Mouse (Mus musculus): ENCODE results near the gene Aacs. TPM values are rescaled to one million over a fixed set of nuclear protein-coding genes. Genes with fewer than 3 reads are reported as not detected.
A peak's percentile ranks its signal among the peaks of the same experiment; 100 is the strongest.

Gene Aacs
- polyA plus RNA-seq, 1 experiment from 2014 or later = 63.6 TPM

GRCm38 (mm10) chr5:125531634-125532033 lies 56.0 kb downstream of the Aacs start, which contains the start of gene Tmem132b:
TSS of gene Tmem132b (plus strand) at chr5:125531774.
- peak within 1 kb of the TSS; percentile 91 for H3K4me2 ChIP-seq (ENCODE audit: low read length)

DNA sequence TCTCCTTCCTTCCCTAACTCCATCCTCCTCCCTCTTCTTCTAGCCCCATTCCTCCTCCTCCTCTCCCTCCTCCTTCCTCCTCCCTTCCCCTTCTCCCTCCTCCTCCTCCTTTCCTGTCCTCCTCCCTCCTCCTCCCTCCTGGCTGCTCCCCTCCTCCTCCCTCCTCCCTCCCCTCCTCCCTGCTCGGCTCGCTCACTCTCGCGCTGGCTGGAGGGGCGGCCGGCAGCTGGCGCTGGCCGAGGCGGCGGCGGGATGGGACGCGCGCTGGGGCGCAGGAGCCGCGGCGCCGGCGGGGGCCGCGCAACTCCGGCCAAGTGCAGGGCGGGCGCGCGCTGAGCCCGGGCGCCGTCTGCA lies 56.6 kb downstream of the Aacs start:
- Histone ChIP-seq H3K4me1 (ENCODE audit: control insufficient read depth, insufficient read depth, low read length) (peaks cover 31% of the 10 kb centered on the region), H3K4me3 (replicated peaks; ENCODE audit: low read depth, low read length) (peak overlapping the region; percentile 57), H3K36me3 (ENCODE audit: control insufficient read depth, insufficient read depth, low read length) (no peaks in the 10 kb centered on the region), H3K9me3 (ENCODE audit: control insufficient read depth, low read length) (no peaks in the 10 kb centered on the region), H3K4me2 (ENCODE audit: low read length) (peak overlapping the region; percentile 91), H3K27ac (replicated peaks; ENCODE audit: low read depth, low read length) (peak overlapping the region; percentile 67), H3K9ac (replicated peaks; ENCODE audit: low read length) (peak overlapping the region; percentile 59), H3K27me3 (ENCODE audit: control insufficient read depth, insufficient read depth, low read length) (peaks cover 38% of the 10 kb centered on the region)
- 0% methylated on average over 26 of the region's 30 CpGs for WGBS
- DNase-seq (peak; percentile 84), ATAC-seq (ENCODE audit: low FRiP score, low TSS enrichment) (peak; percentile 65)

More at GRCm38 (mm10) chr5:125531634-125532033, 56.0 kb downstream of the Aacs start, which contains the start of gene Tmem132b:
- ATAC-seq (ENCODE audit: low FRiP score, low TSS enrichment) (peak; percentile 32; the same call in 1 of the 2 replicates), DNase-seq (peak; percentile 71)
- H3K27ac ChIP-seq (replicated peaks; ENCODE audit: low read depth, low read length) = peak within 1 kb of the TSS; percentile 67
- no peaks in the 10 kb centered on the region for H3K9me3 ChIP-seq (ENCODE audit: control insufficient read depth, low read length)
- peaks cover 38% of the 10 kb centered on the region for H3K27me3 ChIP-seq (ENCODE audit: control insufficient read depth, insufficient read depth, low read length)
- H3K36me3 ChIP-seq (ENCODE audit: control insufficient read depth, insufficient read depth, low read length) = no peaks in the 10 kb centered on the region
- 3% methylated on average over 25 of the region's 25 CpGs for WGBS
- peaks cover 31% of the 10 kb centered on the region for H3K4me1 ChIP-seq (ENCODE audit: control insufficient read depth, insufficient read depth, low read length)
- peak within 1 kb of the TSS; percentile 57 for H3K4me3 ChIP-seq (replicated peaks; ENCODE audit: low read depth, low read length)
- H3K9ac ChIP-seq (replicated peaks; ENCODE audit: low read length) = peak within 1 kb of the TSS; percentile 59

- Histone ChIP-seq H3K9me3 (ENCODE audit: control insufficient read depth, low read length) (no peaks in the 10 kb centered on the region), H3K4me1 (ENCODE audit: control insufficient read depth, insufficient read depth, low read length) (peaks cover 31% of the 10 kb centered on the region), H3K36me3 (ENCODE audit: control insufficient read depth, insufficient read depth, low read length) (no peaks in the 10 kb centered on the region), H3K4me3 (replicated peaks; ENCODE audit: low read depth, low read length) (peak overlapping the region; percentile 57), H3K4me2 (ENCODE audit: low read length) (peak overlapping the region; percentile 91), H3K27ac (replicated peaks; ENCODE audit: low read depth, low read length) (peak overlapping the region; percentile 67), H3K9ac (replicated peaks; ENCODE audit: low read length) (peak overlapping the region; percentile 59), H3K27me3 (ENCODE audit: control insufficient read depth, insufficient read depth, low read length) (peaks cover 38% of the 10 kb centered on the region)
- ATAC-seq (ENCODE audit: low FRiP score, low TSS enrichment) (no peak), DNase-seq (no peak)
- under 1% methylated on average over 58 of the region's 64 CpGs for WGBS
Observed at GRCm38 (mm10) chr5:125532545-125533224, 57.1 kb downstream of the Aacs start.

GRCm38 (mm10) chr5:125533225-125533900 lies 57.7 kb downstream of the Aacs start:
- Histone ChIP-seq H3K9ac (replicated peaks; ENCODE audit: low read length) (peak overlapping the region; percentile 59), H3K27me3 (ENCODE audit: control insufficient read depth, insufficient read depth, low read length) (peaks cover 35% of the 10 kb centered on the region), H3K4me3 (replicated peaks; ENCODE audit: low read depth, low read length) (peak overlapping the region; percentile 57), H3K9me3 (ENCODE audit: control insufficient read depth, low read length) (no peaks in the 10 kb centered on the region), H3K27ac (replicated peaks; ENCODE audit: low read depth, low read length) (peak overlapping the region; percentile 67), H3K36me3 (ENCODE audit: control insufficient read depth, insufficient read depth, low read length) (no peaks in the 10 kb centered on the region), H3K4me2 (ENCODE audit: low read length) (peak overlapping the region; percentile 91), H3K4me1 (ENCODE audit: control insufficient read depth, insufficient read depth, low read length) (peaks cover 31% of the 10 kb centered on the region)
- DNase-seq = peak; percentile 62
- no peak for ATAC-seq (ENCODE audit: low FRiP score, low TSS enrichment)
- WGBS = 1% methylated on average over 24 of the region's 24 CpGs

- ATAC-seq (ENCODE audit: low FRiP score, low TSS enrichment) (no peak), DNase-seq (no peak)
- Histone ChIP-seq H3K4me3 (replicated peaks; ENCODE audit: low read depth, low read length) (peak overlapping the region; percentile 57), H3K27ac (replicated peaks; ENCODE audit: low read depth, low read length) (no peak overlapping the region; the same call in 1 of the 2 replicates), H3K4me2 (ENCODE audit: low read length) (peak overlapping the region; percentile 91), H3K27me3 (ENCODE audit: control insufficient read depth, insufficient read depth, low read length) (peaks cover 32% of the 10 kb centered on the region), H3K4me1 (ENCODE audit: control insufficient read depth, insufficient read depth, low read length) (peaks cover 31% of the 10 kb centered on the region), H3K9ac (replicated peaks; ENCODE audit: low read length) (peak overlapping the region; percentile 59; the same call in 1 of the 2 replicates), H3K9me3 (ENCODE audit: control insufficient read depth, low read length) (no peaks in the 10 kb centered on the region), H3K36me3 (ENCODE audit: control insufficient read depth, insufficient read depth, low read length) (no peaks in the 10 kb centered on the region)
- 5% methylated on average over 7 of the region's 7 CpGs for WGBS
Observed at GRCm38 (mm10) chr5:125534168-125534610, 58.6 kb downstream of the Aacs start.

- peak overlapping the region; percentile 91 for H3K4me2 ChIP-seq (ENCODE audit: low read length)
- peaks cover 31% of the 10 kb centered on the region for H3K4me1 ChIP-seq (ENCODE audit: control insufficient read depth, insufficient read depth, low read length)
- peak overlapping the region; percentile 57 for H3K4me3 ChIP-seq (replicated peaks; ENCODE audit: low read depth, low read length)
- no peaks in the 10 kb centered on the region for H3K36me3 ChIP-seq (ENCODE audit: control insufficient read depth, insufficient read depth, low read length)
- H3K9ac ChIP-seq (replicated peaks; ENCODE audit: low read length) = peak overlapping the region; percentile 20; the same call in 1 of the 2 replicates
- H3K27me3 ChIP-seq (ENCODE audit: control insufficient read depth, insufficient read depth, low read length) = peaks cover 30% of the 10 kb centered on the region
- DNase-seq (peak; percentile 61), ATAC-seq (ENCODE audit: low FRiP score, low TSS enrichment) (no peak)
- under 1% methylated on average over 26 of the region's 26 CpGs for WGBS
- no peak overlapping the region for H3K27ac ChIP-seq (replicated peaks; ENCODE audit: low read depth, low read length)
- no peaks in the 10 kb centered on the region for H3K9me3 ChIP-seq (ENCODE audit: control insufficient read depth, low read length)
Observed at GRCm38 (mm10) chr5:125534611-125535324, 59.2 kb downstream of the Aacs start.

- ATAC-seq (ENCODE audit: low FRiP score, low TSS enrichment) (no peak), DNase-seq (no peak)
- H3K27me3 ChIP-seq (ENCODE audit: control insufficient read depth, insufficient read depth, low read length) = no peaks in the 10 kb centered on the region
- no peak overlapping the region for H3K4me3 ChIP-seq (replicated peaks; ENCODE audit: low read depth, low read length)
- 98% methylated on average over 2 of the region's 2 CpGs for WGBS
- no peaks in the 10 kb centered on the region for H3K36me3 ChIP-seq (ENCODE audit: control insufficient read depth, insufficient read depth, low read length)
- no peak overlapping the region for H3K9ac ChIP-seq (replicated peaks; ENCODE audit: low read length)
- peaks cover 12% of the 10 kb centered on the region; the same call in 1 of the 2 replicates for H3K4me1 ChIP-seq (ENCODE audit: control insufficient read depth, insufficient read depth, low read length)
- H3K9me3 ChIP-seq (ENCODE audit: control insufficient read depth, low read length) = peaks cover 4% of the 10 kb centered on the region; the same call in 1 of the 2 replicates
- no peak overlapping the region for H3K4me2 ChIP-seq (ENCODE audit: low read length)
- no peak overlapping the region for H3K27ac ChIP-seq (replicated peaks; ENCODE audit: low read depth, low read length)
Observed at GRCm38 (mm10) chr5:125545090-125545489, 69.5 kb downstream of the Aacs start.

DNA sequence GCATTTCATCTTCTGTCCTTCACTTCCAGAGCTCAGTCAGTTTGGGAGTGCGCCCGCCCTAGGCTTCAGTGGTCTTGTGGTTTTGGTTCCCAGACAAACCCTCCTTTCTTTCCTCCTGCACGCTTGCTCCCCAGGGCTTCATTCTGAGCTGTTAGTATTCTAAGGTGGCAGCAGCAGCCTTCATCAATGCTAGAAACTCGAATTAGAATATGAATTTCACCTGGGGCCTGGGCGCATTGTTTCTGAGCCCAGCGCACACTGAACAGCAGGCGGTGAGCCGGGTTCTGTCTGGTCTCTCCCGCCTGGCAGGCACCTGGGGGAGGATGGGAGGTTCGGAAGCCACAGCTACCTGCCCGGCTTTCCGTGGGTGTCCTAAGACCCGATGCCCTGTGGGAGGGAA lies 70.7 kb downstream of the Aacs start:
- H3K27me3 ChIP-seq (ENCODE audit: control insufficient read depth, insufficient read depth, low read length) = no peaks in the 10 kb centered on the region
- no peaks in the 10 kb centered on the region for H3K36me3 ChIP-seq (ENCODE audit: control insufficient read depth, insufficient read depth, low read length)
- peaks cover 12% of the 10 kb centered on the region; the same call in 1 of the 2 replicates for H3K4me1 ChIP-seq (ENCODE audit: control insufficient read depth, insufficient read depth, low read length)
- DNase-seq = peak; percentile 52
- H3K9me3 ChIP-seq (ENCODE audit: control insufficient read depth, low read length) = peaks cover 4% of the 10 kb centered on the region; the same call in 1 of the 2 replicates
- H3K4me2 ChIP-seq (ENCODE audit: low read length) = peak overlapping the region; percentile 10; the same call in 1 of the 2 replicates
- H3K4me3 ChIP-seq (replicated peaks; ENCODE audit: low read depth, low read length) = no peak overlapping the region
- no peak for ATAC-seq (ENCODE audit: low FRiP score, low TSS enrichment)
- 19% methylated on average over 13 of the region's 13 CpGs for WGBS
- no peak overlapping the region for H3K9ac ChIP-seq (replicated peaks; ENCODE audit: low read length)
- peak overlapping the region; percentile 60; the same call in 1 of the 2 replicates for H3K27ac ChIP-seq (replicated peaks; ENCODE audit: low read depth, low read length)

Data from midbrain, embryonic 14.5 days (tissue).